Mouse (Mus musculus): Measurements from ENCODE around the gene Rhpn2.

DNA sequence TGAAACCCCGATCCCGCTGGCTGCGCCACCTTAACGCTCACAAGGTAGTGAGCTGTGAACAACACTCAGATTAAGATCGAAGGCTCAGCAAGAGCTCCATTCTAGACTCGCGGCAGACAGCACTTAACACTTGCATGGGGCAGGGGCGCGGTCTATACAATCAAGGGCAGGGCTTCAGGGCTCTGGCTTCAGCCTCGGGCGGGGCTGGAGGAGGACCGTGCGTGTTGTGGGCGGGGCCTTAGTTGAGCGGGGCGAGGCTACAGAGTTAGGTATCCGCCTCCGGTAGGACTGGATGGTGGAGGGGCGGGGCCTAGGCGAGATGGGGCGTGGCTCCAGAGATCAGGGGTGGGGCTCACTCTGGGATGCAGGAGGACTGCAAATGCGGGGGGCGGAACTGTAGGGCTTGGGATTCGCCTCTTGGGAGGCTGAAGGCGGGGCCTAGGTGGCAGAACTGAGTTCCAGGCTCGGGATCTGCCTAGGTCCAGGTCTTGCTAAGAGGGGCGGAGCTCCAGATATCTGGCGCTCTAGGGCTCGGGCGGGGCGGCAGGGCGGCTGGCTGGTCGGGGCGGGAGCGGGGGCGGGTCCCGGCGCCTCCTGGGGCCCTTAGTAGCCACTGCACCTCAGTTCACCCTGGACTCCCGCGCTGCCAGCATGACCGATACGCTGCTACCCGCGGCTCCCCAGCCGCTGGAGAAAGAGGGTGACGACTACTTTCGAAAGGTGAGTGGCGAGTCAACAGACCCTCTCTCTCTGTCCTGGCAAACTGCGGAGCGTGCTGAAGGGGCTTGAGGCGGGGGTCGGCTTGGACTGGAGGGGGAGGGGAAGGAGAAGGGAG lies at the start of gene Rhpn2:
- TF ChIP-seq ZC3H11A (IDR thresholded peaks at IDR 0.05; ENCODE audit: borderline replicate concordance, low read depth, low read length) (no peak), MAFK (IDR thresholded peaks at IDR 0.05; ENCODE audit: insufficient read depth, low read depth, low read length) (no peak), CHD2 (IDR thresholded peaks at IDR 0.05; ENCODE audit: low read depth, low read length) (no peak), ZNF384 (IDR thresholded peaks at IDR 0.05; ENCODE audit: low read depth, low read length) (no peak), HCFC1 (IDR thresholded peaks at IDR 0.05; ENCODE audit: borderline replicate concordance, insufficient read depth, low read length) (0 out of 2 replicates have a peak, but pooled peaks have one; percentile 28)

All from ES-E14 (cell line).